Mouse (Mus musculus): Measurements from ENCODE around the gene Cyp2b10.

DNA sequence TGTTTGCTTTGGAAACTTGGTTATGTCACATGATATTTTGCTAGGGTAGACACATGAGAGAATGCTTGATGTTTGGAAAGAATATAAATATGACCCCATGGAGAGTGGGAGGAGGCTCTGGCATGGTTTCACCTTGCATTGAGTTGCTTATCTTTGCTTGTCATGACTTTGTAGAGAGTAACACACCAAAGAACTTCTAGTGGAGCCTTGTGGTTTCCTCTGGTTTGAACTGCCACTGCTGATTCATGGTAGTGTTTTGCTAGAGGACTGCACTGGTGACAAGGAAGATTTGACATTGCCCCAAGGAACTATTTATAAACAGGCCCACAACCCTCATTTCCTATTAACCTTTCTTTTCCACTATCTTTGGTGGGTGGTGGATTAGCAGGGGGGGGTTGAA is 24.8 kb upstream of the Cyp2b10 start:
- TF ChIP-seq POLR2A (IDR thresholded peaks at IDR 0.05; ENCODE audit: borderline replicate concordance, insufficient read depth, low read length) (no peak), CTCF (IDR thresholded peaks at IDR 0.05; ENCODE audit: borderline replicate concordance, insufficient read depth, low read depth, low read length) (no peak)

Data from cerebellum, adult 2 months (tissue).